Mouse (Mus musculus) liver, postnatal 0 days (tissue): ENCODE data around the gene Luzp1. TPM values are rescaled to one million over a fixed set of nuclear protein-coding genes. Genes with fewer than 3 reads are reported as not detected.

Experiments used
- ATAC-seq: fragments of 200-750 bp; cut with Nextera tagmentation; 2 replicates; pipeline ENCODE4 v1.8.0; 2017; ENCODE audit warnings: mild to moderate bottlenecking, moderate library complexity
- DNase-seq: peaks from one replicate; pipeline ENCODE4 v3.0.0-alpha.2; 2016
- H3K27ac ChIP-seq: fragments of 300-500 bp; sonication (generic); 2 replicates; pipeline ENCODE4 v1.5.1; 2014; ENCODE audit warnings: antibody characterized with exemption, moderate library complexity, mild to moderate bottlenecking, low read depth
- H3K27me3 ChIP-seq: fragments of 300-500 bp; sonication (generic); 2 replicates; pipeline ENCODE4 v1.6.1; 2014; ENCODE audit warnings: low read length, control low read depth, mixed read lengths; ENCODE audit not compliant: insufficient read depth
- H3K36me3 ChIP-seq: fragments of 300-500 bp; sonication (generic); replicated peaks from 2 replicates; pipeline ENCODE4 v1.6.1; 2014; ENCODE audit warnings: mild to moderate bottlenecking, control low read depth, low read length, moderate library complexity, mixed read lengths; ENCODE audit not compliant: insufficient read depth
- H3K4me1 ChIP-seq: fragments of 300-500 bp; sonication (generic); 2 replicates; pipeline ENCODE4 v1.6.1; 2014; ENCODE audit warnings: antibody characterized with exemption, mild to moderate bottlenecking, control low read depth; ENCODE audit not compliant: insufficient read depth
- H3K4me2 ChIP-seq: fragments of 300-500 bp; sonication (generic); 2 replicates; pipeline ENCODE4 v1.6.1; 2014; ENCODE audit warnings: low read depth, mild to moderate bottlenecking, low read length, moderate library complexity, mixed read lengths
- H3K4me3 ChIP-seq: fragments of 300-500 bp; sonication (generic); 2 replicates; pipeline ENCODE4 v1.5.1; 2014; ENCODE audit warnings: low read depth, low read length
- H3K9ac ChIP-seq: fragments of 300-500 bp; sonication (generic); replicated peaks from 2 replicates; pipeline ENCODE4 v1.6.1; 2014; ENCODE audit warnings: mild to moderate bottlenecking, moderate library complexity
- H3K9me3 ChIP-seq: fragments of 300-500 bp; sonication (generic); 2 replicates; pipeline ENCODE4 v1.6.1; 2016; ENCODE audit warnings: mild to moderate bottlenecking, control low read depth, low read length, mixed read lengths
- CTCF ChIP-seq: sonication (generic); IDR thresholded peaks from 2 replicates; pipeline ENCODE4 v1.5.1; 2016; ENCODE audit warnings: antibody characterized with exemption, low read depth
- EP300 ChIP-seq: IDR thresholded peaks from 2 replicates; pipeline ENCODE4 v1.6.1; 2016; ENCODE audit warnings: antibody characterized with exemption, low read depth, mild to moderate bottlenecking
- WGBS: fragments of 180-500 bp; shearing (Covaris S2); extraction: QIAGEN DNeasy Blood & Tissue Kit; methylation state at CpG from one replicate; pipeline ENCODE4 v1.1.7; 2014; ENCODE audit not compliant: insufficient replicate concordance; 5-methylcytosine and 5-hydroxymethylcytosine counted together
- polyA plus RNA-seq: library from polyadenylated mRNA; unstranded; fragments of >200 nt; fragmentation: Nextera tagmentation; extraction: Ambion mirVana; gene quantifications from 2 replicates; pipeline ENCODE4 v1.2.1, GENCODE M21; 2015

Luzp1 gene
- polyA plus RNA-seq, 1 experiment from 2014 or later, result 18.1 TPM

GRCm38 (mm10) chr4:136521898-136522297, 52.3 kb downstream of the Luzp1 start:
- TF ChIP-seq EP300, result no peak
- TF ChIP-seq CTCF, result no peak
- Histone ChIP-seq H3K4me2 (no peak overlapping the region), H3K27me3 (no peaks in the 10 kb centered on the region), H3K4me3 (no peak overlapping the region), H3K27ac (no peak overlapping the region), H3K36me3 (no peaks in the 10 kb centered on the region), H3K9ac (no peak overlapping the region), H3K9me3 (no peaks in the 10 kb centered on the region), H3K4me1 (no peaks in the 10 kb centered on the region)
- 78% methylated on average over 5 of the region's 5 CpGs for WGBS
- ATAC-seq, result no peak
- DNase-seq, result no peak

- Histone ChIP-seq H3K27ac (no peak overlapping the region), H3K9me3 (0 out of 2 replicates have a peak, but pooled peaks cover 3% of the 10 kb centered on the region), H3K9ac (no peak overlapping the region), H3K4me3 (no peak overlapping the region), H3K4me2 (no peak overlapping the region), H3K27me3 (no peaks in the 10 kb centered on the region), H3K36me3 (no peaks in the 10 kb centered on the region), H3K4me1 (no peaks in the 10 kb centered on the region)
- WGBS, result 53% methylated on average over 2 of the region's 2 CpGs
- ATAC-seq (peak; percentile 41), DNase-seq (no peak)
- TF ChIP-seq EP300, result no peak
- TF ChIP-seq CTCF, result no peak
Observed at GRCm38 (mm10) chr4:136524309-136524708, 54.7 kb downstream of the Luzp1 start.

- ATAC-seq (0 out of 2 replicates have a peak, but pooled peaks have one; percentile 69), DNase-seq (peak; percentile 58)
- no peaks in the 10 kb centered on the region for H3K4me1 ChIP-seq
- no peak overlapping the region for H3K4me3 ChIP-seq
- H3K4me2 ChIP-seq, result no peak overlapping the region
- H3K36me3 ChIP-seq, result no peaks in the 10 kb centered on the region
- H3K27me3 ChIP-seq, result no peaks in the 10 kb centered on the region
- H3K9ac ChIP-seq, result no peak overlapping the region
- TF ChIP-seq EP300 (no peak), CTCF (peak; percentile 73)
- 0 out of 2 replicates have a peak, but pooled peaks cover 3% of the 10 kb centered on the region for H3K9me3 ChIP-seq
- 25% methylated on average over 4 of the region's 4 CpGs for WGBS
- no peak overlapping the region for H3K27ac ChIP-seq
Observed at GRCm38 (mm10) chr4:136526412-136526811, 56.9 kb downstream of the Luzp1 start.

- ATAC-seq, result no peak
- no peak overlapping the region for H3K4me3 ChIP-seq
Observed at GRCm38 (mm10) chr4:136545151-136545550, 75.6 kb downstream of the Luzp1 start.

GRCm38 (mm10) chr4:136546279-136547045, 76.9 kb downstream of the Luzp1 start:
- no peak overlapping the region for H3K4me3 ChIP-seq
- H3K4me2 ChIP-seq, result no peak overlapping the region
- WGBS, result 56% methylated on average over 3 of the region's 3 CpGs
- no peaks in the 10 kb centered on the region for H3K4me1 ChIP-seq
- H3K27me3 ChIP-seq, result no peaks in the 10 kb centered on the region
- DNase-seq (no peak), ATAC-seq (no peak)
- H3K36me3 ChIP-seq, result peaks cover 29% of the 10 kb centered on the region
- TF ChIP-seq CTCF, result no peak
- no peak for TF ChIP-seq EP300
- no peak overlapping the region for H3K9ac ChIP-seq
- H3K9me3 ChIP-seq, result no peaks in the 10 kb centered on the region
- no peak overlapping the region for H3K27ac ChIP-seq

More at GRCm38 (mm10) chr4:136545151-136545550, 75.6 kb downstream of the Luzp1 start:
- H3K4me1 ChIP-seq, result no peaks in the 10 kb centered on the region
- H3K4me2 ChIP-seq, result no peak overlapping the region
- no peak for DNase-seq
- no peak for TF ChIP-seq CTCF
- no peak for TF ChIP-seq EP300
- H3K36me3 ChIP-seq, result peaks cover 20% of the 10 kb centered on the region
- no peaks in the 10 kb centered on the region for H3K27me3 ChIP-seq
- no peak overlapping the region for H3K27ac ChIP-seq
- 89% methylated on average over 3 of the region's 3 CpGs for WGBS
- no peak overlapping the region for H3K9ac ChIP-seq
- no peaks in the 10 kb centered on the region for H3K9me3 ChIP-seq

- Histone ChIP-seq H3K9ac (no peak overlapping the region), H3K4me1 (no peaks in the 10 kb centered on the region), H3K36me3 (peaks cover 38% of the 10 kb centered on the region), H3K27me3 (no peaks in the 10 kb centered on the region), H3K9me3 (no peaks in the 10 kb centered on the region), H3K4me2 (no peak overlapping the region), H3K4me3 (no peak overlapping the region), H3K27ac (no peak overlapping the region)
- DNase-seq, result no peak
- no peak for TF ChIP-seq CTCF
- no peak for TF ChIP-seq EP300
- WGBS, result 77% methylated on average over 1 of the region's 1 CpGs
- ATAC-seq, result no peak
Observed at GRCm38 (mm10) chr4:136547721-136548120, 78.2 kb downstream of the Luzp1 start.
